Mouse (Mus musculus) limb, embryonic 14.5 days (tissue): Measurements from ENCODE around the gene Wdr66. TPM values are rescaled to one million over a fixed set of nuclear protein-coding genes. Genes with fewer than 3 reads are reported as not detected.

ENCODE experiments used
- ATAC-seq: fragments of 200-750 bp; cut with Nextera tagmentation; 2 replicates; pipeline ENCODE4 v1.8.0; 2017; ENCODE audit warnings: low read depth, moderate number of reproducible peaks, moderate TSS enrichment; ENCODE audit not compliant: low FRiP score
- DNase-seq: peaks from one replicate; pipeline ENCODE4 v3.0.0-alpha.2; 2015; ENCODE audit warnings: low spot score
- H3K27ac ChIP-seq: fragments of 300-500 bp; sonication (generic); replicated peaks from 2 replicates; pipeline ENCODE4 v1.5.1; 2014; ENCODE audit warnings: low read depth, mild to moderate bottlenecking, low read length, moderate library complexity, mixed read lengths
- H3K27me3 ChIP-seq: fragments of 300-500 bp; sonication (generic); 2 replicates; pipeline ENCODE4 v1.6.1; 2014; ENCODE audit warnings: low read length, mixed read lengths; ENCODE audit not compliant: control insufficient read depth, insufficient read depth
- H3K36me3 ChIP-seq: fragments of 300-500 bp; sonication (generic); 2 replicates; pipeline ENCODE4 v1.6.1; 2014; ENCODE audit warnings: mild to moderate bottlenecking, low read length, moderate library complexity, mixed read lengths; ENCODE audit not compliant: control insufficient read depth, insufficient read depth
- H3K4me1 ChIP-seq: fragments of 300-500 bp; sonication (generic); 2 replicates; pipeline ENCODE4 v1.6.1; 2014; ENCODE audit warnings: antibody characterized with exemption, low read length, mixed read lengths; ENCODE audit not compliant: control insufficient read depth, insufficient read depth
- H3K4me2 ChIP-seq: fragments of 300-500 bp; sonication (generic); replicated peaks from 2 replicates; pipeline ENCODE4 v1.6.1; 2014; ENCODE audit warnings: low read depth, mild to moderate bottlenecking, low read length, moderate library complexity; ENCODE audit not compliant: severe bottlenecking
- H3K4me3 ChIP-seq: fragments of 300-500 bp; sonication (generic); replicated peaks from 2 replicates; pipeline ENCODE4 v1.5.1; 2014; ENCODE audit warnings: low read length
- H3K9ac ChIP-seq: fragments of 300-500 bp; sonication (generic); 2 replicates; pipeline ENCODE4 v1.6.1; 2014; ENCODE audit warnings: mild to moderate bottlenecking, low read depth, low read length, moderate library complexity; ENCODE audit not compliant: severe bottlenecking
- H3K9me3 ChIP-seq: fragments of 300-500 bp; sonication (generic); 2 replicates; pipeline ENCODE4 v1.6.1; 2016; ENCODE audit warnings: low read length; ENCODE audit not compliant: control insufficient read depth
- POLR2A ChIP-seq: fragments of 200-500 bp; IDR thresholded peaks from 2 replicates; pipeline ENCODE4 v1.8.0; 2012; ENCODE audit warnings: inconsistent platforms, mild to moderate bottlenecking, moderate library complexity, borderline replicate concordance; ENCODE audit not compliant: insufficient read depth, insufficient read length; ENCODE audit errors: extremely low read depth
- WGBS: fragments of 180-500 bp; shearing (Covaris S2); extraction: QIAGEN DNeasy Blood & Tissue Kit; methylation state at CpG from one replicate; pipeline ENCODE4 v1.1.7; 2014; 5-methylcytosine and 5-hydroxymethylcytosine counted together
- polyA plus RNA-seq, 2 experiments: library from polyadenylated mRNA; depleted of rRNA in 1 of 2; stranded (reverse) in 1 of 2; unstranded in 1 of 2; fragments of >200 nt; fragmentation: Nextera tagmentation in 1 of 2; extraction: Ambion mirVana in 1 of 2; gene quantifications; 2 replicates each; pipeline versions ENCODE4 v1.2.1 to v1.2.3; 2012 to 2014

Wdr66 gene
- polyA plus RNA-seq, 2 experiments, result 0.50 to 0.87 TPM

GRCm38 (mm10) chr5:123338463-123338862 lies 86.6 kb downstream of the Wdr66 start:
- H3K27ac ChIP-seq, result no peak overlapping the region
- H3K27me3 ChIP-seq, result no peaks in the 10 kb centered on the region
- no peak overlapping the region for H3K4me2 ChIP-seq
- no peaks in the 10 kb centered on the region for H3K9me3 ChIP-seq
- H3K4me1 ChIP-seq, result no peaks in the 10 kb centered on the region
- no peak overlapping the region for H3K4me3 ChIP-seq
- 63% methylated on average over 3 of the region's 3 CpGs for WGBS
- no peak for TF ChIP-seq POLR2A
- no peak overlapping the region for H3K9ac ChIP-seq
- DNase-seq (no peak), ATAC-seq (no peak)
- no peaks in the 10 kb centered on the region for H3K36me3 ChIP-seq

DNA sequence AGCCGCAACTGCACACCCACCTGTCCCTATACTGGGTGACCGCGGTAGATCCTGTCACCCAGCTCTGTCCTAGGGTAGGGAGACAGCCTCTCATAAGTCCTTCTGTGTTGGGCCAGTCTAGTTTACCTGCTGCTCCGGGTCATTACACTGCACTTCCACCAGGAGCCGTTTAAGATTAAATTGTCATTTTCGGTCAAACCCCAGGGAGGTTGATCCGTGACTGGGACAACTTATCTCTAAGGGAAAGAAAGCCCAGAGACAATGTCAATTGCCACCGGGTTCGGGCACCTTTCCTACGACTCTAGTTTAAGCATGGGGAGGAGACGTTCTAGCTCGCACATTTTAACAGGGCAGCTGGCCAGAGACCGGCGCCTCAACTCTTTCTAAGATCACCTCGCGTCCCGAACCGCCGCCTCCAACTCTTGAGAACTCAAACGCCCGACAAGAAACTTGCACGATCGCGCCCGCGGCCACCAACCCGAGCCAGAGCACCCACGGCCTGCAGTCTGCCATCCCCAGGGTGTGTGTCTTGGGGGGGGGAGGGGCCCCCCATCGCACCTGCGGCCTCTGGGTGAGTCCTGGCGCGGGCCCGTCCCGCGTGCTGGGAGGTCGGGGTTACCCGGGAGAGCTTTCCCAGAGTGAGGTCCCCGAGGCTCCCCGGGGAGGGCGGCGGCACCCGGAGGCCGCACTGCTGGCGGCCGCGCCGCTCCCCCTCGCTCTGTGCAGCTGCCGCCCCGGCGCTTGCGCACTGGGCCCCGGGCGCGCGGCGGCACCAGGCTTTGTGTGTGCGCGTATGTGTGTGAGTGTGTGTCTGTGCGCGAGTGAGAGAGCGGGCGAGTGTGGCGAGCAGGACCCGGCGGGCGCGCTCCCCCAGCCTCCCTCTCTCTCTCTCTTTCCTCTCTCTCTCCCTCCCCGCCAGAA lies 92.1 kb downstream of the Wdr66 start, which contains the start of gene Bcl7a:
Bcl7a (plus strand) TSS at position 128 of the 921 bp plus-strand sequence.
- Histone ChIP-seq H3K4me2 (peak within 1 kb of the TSS; percentile 81), H3K27ac (peak within 1 kb of the TSS; percentile 97), H3K4me1 (peaks cover 12% of the 10 kb centered on the region), H3K27me3 (no peaks in the 10 kb centered on the region), H3K36me3 (no peaks in the 10 kb centered on the region), H3K9me3 (no peaks in the 10 kb centered on the region), H3K9ac (peak within 1 kb of the TSS; percentile 95), H3K4me3 (peak within 1 kb of the TSS; percentile 91)
- WGBS, result under 1% methylated on average over 42 of the region's 69 CpGs
- TF ChIP-seq POLR2A, result peak; percentile 35; the same call in 1 of the 2 replicates
- peak; percentile 84 for DNase-seq
- peak; percentile 87 for ATAC-seq

DNA sequence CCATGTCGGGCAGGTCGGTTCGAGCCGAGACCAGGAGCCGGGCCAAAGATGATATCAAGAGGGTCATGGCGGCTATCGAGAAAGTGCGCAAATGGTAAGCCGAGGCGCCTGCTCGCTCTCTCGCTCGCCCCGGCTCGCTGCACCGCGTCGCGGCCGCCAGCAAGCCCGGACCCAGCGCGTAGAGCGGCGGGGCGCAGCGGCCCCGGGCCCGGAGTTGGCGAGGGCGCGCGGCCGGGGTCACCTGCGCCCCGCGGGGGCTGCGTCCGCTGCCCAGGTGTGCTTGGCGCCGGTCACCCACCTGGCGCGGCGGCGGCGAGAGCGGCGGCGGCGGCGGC lies 92.7 kb downstream of the Wdr66 start:
- ATAC-seq, result peak; percentile 28
- H3K9ac ChIP-seq, result peak overlapping the region; percentile 95
- H3K36me3 ChIP-seq, result no peaks in the 10 kb centered on the region
- 0% methylated on average over 12 of the region's 51 CpGs for WGBS
- peaks cover 12% of the 10 kb centered on the region for H3K4me1 ChIP-seq
- DNase-seq, result no peak
- H3K27ac ChIP-seq, result peak overlapping the region; percentile 97
- peak overlapping the region; percentile 91 for H3K4me3 ChIP-seq
- no peaks in the 10 kb centered on the region for H3K27me3 ChIP-seq
- no peak for TF ChIP-seq POLR2A
- H3K9me3 ChIP-seq, result no peaks in the 10 kb centered on the region
- peak overlapping the region; percentile 81 for H3K4me2 ChIP-seq

GRCm38 (mm10) chr5:123344963-123345852 lies 93.3 kb downstream of the Wdr66 start:
- Histone ChIP-seq H3K9me3 (no peaks in the 10 kb centered on the region), H3K4me1 (peaks cover 12% of the 10 kb centered on the region), H3K27ac (peak overlapping the region; percentile 97), H3K4me3 (peak overlapping the region; percentile 91), H3K4me2 (peak overlapping the region; percentile 81), H3K27me3 (no peaks in the 10 kb centered on the region), H3K9ac (peak overlapping the region; percentile 95), H3K36me3 (no peaks in the 10 kb centered on the region)
- WGBS, result under 1% methylated on average over 45 of the region's 87 CpGs
- DNase-seq, result peak; percentile 39
- no peak for TF ChIP-seq POLR2A
- ATAC-seq, result peak; percentile 25; the same call in 1 of the 2 replicates
